Mouse (Mus musculus) B cell, adult (primary cell): ENCODE measurements around the gene Lrit3. TPM values are rescaled to one million over a fixed set of nuclear protein-coding genes. Genes with fewer than 3 reads are reported as not detected.

Source experiments
- total RNA-seq: library from RNA; stranded (reverse); gene quantifications from 4 replicates; pipeline ENCODE4 v1.2.4, GENCODE M21; 2023; ENCODE audit not compliant: inconsistent age

Lrit3 gene
- total RNA-seq: not detected in 4 replicates

GRCm38 (mm10) chr3:129803765-129804164, at the start of gene Lrit3:
TSS of gene Lrit3 (minus strand) at chr3:129804030.

GRCm38 (mm10) chr3:129835388-129835934, 31.6 kb upstream of the Lrit3 start, which contains the start of gene Cfi:
TSS of gene Cfi (plus strand) at chr3:129835884.

GRCm38 (mm10) chr3:129831035-129831568, 27.3 kb upstream of the Lrit3 start, which contains the start of gene Gar1:
TSS of gene Gar1 (minus strand) at chr3:129831396.

GRCm38 (mm10) chr3:129822206-129822775, 18.5 kb upstream of the Lrit3 start, which contains the start of gene Rrh:
TSS of gene Rrh (minus strand) at chr3:129822587.

GRCm38 (mm10) chr3:129754650-129755604, 48.9 kb downstream of the Lrit3 start, which contains the start of gene Egf:
TSS of gene Egf (minus strand) at chr3:129755316.

Other genes with a start within 250 kb of the Lrit3 start
- gene Egf, start 48.7 kb downstream of the Lrit3 start, total RNA-seq: 2.3 to 5.0 TPM (median 3.1 TPM) in 4 replicates
- gene Rrh, start 18.6 kb upstream of the Lrit3 start, total RNA-seq: 2.3 to 3.9 TPM (median 3.3 TPM) in 4 replicates
- 53.0 to 74.8 TPM (median 70.2 TPM) in 4 replicates for gene Gar1, start 27.4 kb upstream of the Lrit3 start, total RNA-seq
- not detected in 4 replicates for gene Cfi, start 31.9 kb upstream of the Lrit3 start, total RNA-seq
- gene Pla2g12a, start 74.6 kb upstream of the Lrit3 start, total RNA-seq: 13.1 to 17.4 TPM (median 16.3 TPM) in 4 replicates
- gene Casp6, start 97.4 kb upstream of the Lrit3 start, total RNA-seq: 20.1 to 30.1 TPM (median 26.1 TPM) in 4 replicates
- gene Mcub, start 166.2 kb upstream of the Lrit3 start, total RNA-seq: not detected in 4 replicates